Mouse (Mus musculus): ENCODE results near the gene Kremen1.

Kremen1 gene

GRCm38 (mm10) chr11:5261508-5262392 is at the start of gene Kremen1:
Kremen1 (minus strand) TSS chr11:5261558.
- peak; percentile 51 for DNase-seq (ENCODE audit: extremely low read depth, low read depth)

GRCm38 (mm10) chr11:5307024-5307905 is 45.9 kb upstream of the Kremen1 start:
- no peak for DNase-seq (ENCODE audit: extremely low read depth, low read depth)

- DNase-seq (ENCODE audit: extremely low read depth, low read depth): no peak
Measured at GRCm38 (mm10) chr11:5306017-5306416, 44.7 kb upstream of the Kremen1 start.

- no peak for DNase-seq (ENCODE audit: extremely low read depth, low read depth)
Measured at GRCm38 (mm10) chr11:5304526-5304925, 43.2 kb upstream of the Kremen1 start.

GRCm38 (mm10) chr11:5298007-5298372 is 36.6 kb upstream of the Kremen1 start:
- no peak for DNase-seq (ENCODE audit: extremely low read depth, low read depth)

- DNase-seq (ENCODE audit: extremely low read depth, low read depth): no peak
Measured at GRCm38 (mm10) chr11:5297148-5298006, 36.0 kb upstream of the Kremen1 start.

GRCm38 (mm10) chr11:5296576-5297115 is 35.3 kb upstream of the Kremen1 start:
- DNase-seq (ENCODE audit: extremely low read depth, low read depth): no peak

- DNase-seq (ENCODE audit: extremely low read depth, low read depth): no peak
Measured at GRCm38 (mm10) chr11:5294805-5295204, 33.4 kb upstream of the Kremen1 start.

GRCm38 (mm10) chr11:5290691-5291090 is 29.3 kb upstream of the Kremen1 start:
- DNase-seq (ENCODE audit: extremely low read depth, low read depth): peak; percentile 18

- no peak for DNase-seq (ENCODE audit: extremely low read depth, low read depth)
Measured at GRCm38 (mm10) chr11:5289826-5290580, 28.6 kb upstream of the Kremen1 start.

GRCm38 (mm10) chr11:5283987-5284386 is 22.6 kb upstream of the Kremen1 start:
- no peak for DNase-seq (ENCODE audit: extremely low read depth, low read depth)

GRCm38 (mm10) chr11:5280932-5281331 is 19.6 kb upstream of the Kremen1 start:
- no peak for DNase-seq (ENCODE audit: extremely low read depth, low read depth)

GRCm38 (mm10) chr11:5278463-5278862 is 17.1 kb upstream of the Kremen1 start:
- no peak for DNase-seq (ENCODE audit: extremely low read depth, low read depth)

GRCm38 (mm10) chr11:5277307-5277971 is 16.1 kb upstream of the Kremen1 start:
- DNase-seq (ENCODE audit: extremely low read depth, low read depth): no peak

GRCm38 (mm10) chr11:5275216-5275615 is 13.9 kb upstream of the Kremen1 start:
- no peak for DNase-seq (ENCODE audit: extremely low read depth, low read depth)

- DNase-seq (ENCODE audit: extremely low read depth, low read depth): peak; percentile 6
Measured at GRCm38 (mm10) chr11:5272536-5273234, 11.3 kb upstream of the Kremen1 start.

GRCm38 (mm10) chr11:5272066-5272360 is 10.7 kb upstream of the Kremen1 start:
- DNase-seq (ENCODE audit: extremely low read depth, low read depth): no peak

- no peak for DNase-seq (ENCODE audit: extremely low read depth, low read depth)
Measured at GRCm38 (mm10) chr11:5271274-5272065, 10.1 kb upstream of the Kremen1 start.

Measured in MEL-GATA-1-ER (cell line).